Mouse (Mus musculus): ENCODE measurements around the gene Gm45062.

The Gm45062 gene

DNA sequence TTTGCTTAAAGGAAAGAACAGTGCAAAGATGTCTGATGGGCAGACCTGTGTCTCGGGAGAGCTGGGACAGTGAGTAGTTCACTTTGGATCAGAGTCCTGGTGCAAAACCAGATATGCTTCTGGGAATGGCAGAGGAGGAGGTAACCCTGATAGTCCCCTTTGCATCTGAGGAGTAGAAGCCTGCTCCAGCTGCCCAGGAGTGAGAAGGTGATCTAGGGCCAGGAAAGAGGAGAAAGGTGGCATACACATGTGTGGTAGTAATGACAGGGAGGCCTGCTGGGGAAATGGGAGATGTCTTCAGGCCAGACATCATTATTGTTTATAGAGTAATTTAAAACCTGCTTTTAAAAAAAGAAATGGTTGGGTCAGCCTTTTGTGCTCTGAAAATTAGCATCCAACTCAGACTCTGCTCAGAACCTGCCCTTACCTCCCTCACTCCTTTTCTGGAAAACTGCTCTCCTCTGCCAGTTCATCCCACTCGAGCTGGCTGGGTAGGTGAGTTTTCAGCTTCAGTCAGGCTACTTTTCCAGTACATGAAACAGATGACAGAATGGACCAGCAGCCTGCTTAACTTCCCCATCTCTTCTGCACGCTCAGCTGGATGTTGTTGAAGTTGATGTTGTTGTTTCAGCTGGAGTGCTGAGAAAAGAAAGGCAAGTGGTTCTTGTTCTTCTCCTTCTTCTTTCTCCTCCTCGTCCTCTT is 160.4 kb downstream of the Gm45062 start:
- no peak for DNase-seq (ENCODE audit: low read depth)

DNA sequence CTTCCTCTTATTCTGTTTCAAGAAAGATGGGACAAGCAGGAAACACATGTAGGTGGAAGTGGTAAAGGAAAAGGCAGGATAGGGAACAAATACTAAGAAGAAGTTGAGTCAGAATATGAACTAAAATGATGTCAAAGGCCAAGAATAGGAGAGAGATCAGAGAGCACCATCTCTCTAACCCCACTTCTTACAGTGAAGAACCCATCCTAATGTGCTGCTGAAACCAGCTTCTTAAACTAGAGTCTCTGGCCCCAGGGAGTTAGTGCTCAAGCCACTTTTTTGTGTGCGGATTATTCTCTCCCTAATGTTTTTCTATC is 160.9 kb downstream of the Gm45062 start:
- DNase-seq (ENCODE audit: low read depth), result no peak

DNA sequence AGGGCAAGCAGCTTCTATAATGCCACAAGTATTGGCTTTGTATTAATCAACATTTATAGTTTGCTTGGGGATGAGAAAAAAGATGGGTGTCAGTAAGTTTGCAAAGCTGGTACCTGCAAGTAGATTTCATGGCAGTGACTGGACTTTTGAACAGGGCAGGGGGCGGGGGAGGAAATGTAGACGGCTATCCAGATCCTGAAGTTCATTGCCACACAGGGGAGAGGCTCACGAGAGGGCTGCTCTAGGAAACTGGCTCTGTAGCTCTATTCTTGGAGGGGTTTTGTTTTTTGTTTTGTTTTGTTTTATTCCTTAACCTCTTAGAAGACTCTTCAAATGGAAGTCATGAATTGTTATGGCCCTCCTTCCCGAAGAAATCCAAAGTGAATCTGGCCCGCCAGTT is 162.2 kb downstream of the Gm45062 start:
- DNase-seq (ENCODE audit: low read depth), result no peak

DNA sequence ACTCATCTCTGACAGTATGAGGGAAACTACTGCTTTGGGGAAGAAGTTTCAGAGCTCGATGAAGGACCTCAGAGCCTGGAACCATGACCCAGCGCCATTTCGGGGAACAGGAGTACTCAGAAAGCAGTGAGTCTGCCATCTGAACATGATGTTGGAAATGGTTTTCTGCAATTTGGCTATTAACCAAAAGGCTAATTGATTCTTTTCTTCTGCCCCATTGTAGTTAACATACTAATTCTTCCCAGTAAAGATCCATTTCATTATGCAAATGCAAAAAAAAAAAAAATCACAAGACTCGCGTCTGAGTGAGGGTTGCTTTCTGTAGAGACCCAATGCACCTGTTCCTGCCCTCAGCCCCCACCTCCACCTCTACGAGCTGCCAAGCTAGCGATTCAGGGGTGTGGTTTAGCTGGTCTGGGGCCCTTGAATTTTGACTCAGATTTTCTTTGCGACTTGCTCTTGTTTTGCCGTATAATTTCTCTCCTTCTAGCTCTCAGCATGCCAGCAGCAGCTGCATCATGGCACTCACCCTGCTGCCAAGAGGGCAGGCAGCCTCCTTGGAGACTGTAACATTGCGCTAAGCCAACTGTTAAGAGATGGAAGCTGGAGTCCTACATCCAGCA is 162.8 kb downstream of the Gm45062 start:
- no peak for DNase-seq (ENCODE audit: low read depth)

DNA sequence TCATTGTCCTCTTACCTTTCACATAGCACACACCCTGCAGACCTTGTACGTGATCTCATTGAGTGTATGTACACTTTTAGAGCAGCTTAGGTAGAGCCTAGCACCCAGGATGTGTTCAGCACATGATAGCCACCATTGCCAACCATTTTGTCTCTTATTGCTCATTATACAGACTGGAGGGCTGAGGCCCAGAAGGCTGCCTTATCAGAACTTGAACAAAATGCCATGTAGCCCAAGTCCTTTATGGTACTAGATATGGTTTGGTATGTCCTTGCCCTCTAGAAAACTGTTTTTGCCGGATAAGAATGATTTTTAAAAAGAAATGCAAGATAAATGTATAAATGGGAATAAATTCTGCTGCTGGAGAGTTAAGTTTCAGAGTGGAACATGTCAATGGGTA is 163.9 kb downstream of the Gm45062 start:
- no peak for DNase-seq (ENCODE audit: low read depth)

DNA sequence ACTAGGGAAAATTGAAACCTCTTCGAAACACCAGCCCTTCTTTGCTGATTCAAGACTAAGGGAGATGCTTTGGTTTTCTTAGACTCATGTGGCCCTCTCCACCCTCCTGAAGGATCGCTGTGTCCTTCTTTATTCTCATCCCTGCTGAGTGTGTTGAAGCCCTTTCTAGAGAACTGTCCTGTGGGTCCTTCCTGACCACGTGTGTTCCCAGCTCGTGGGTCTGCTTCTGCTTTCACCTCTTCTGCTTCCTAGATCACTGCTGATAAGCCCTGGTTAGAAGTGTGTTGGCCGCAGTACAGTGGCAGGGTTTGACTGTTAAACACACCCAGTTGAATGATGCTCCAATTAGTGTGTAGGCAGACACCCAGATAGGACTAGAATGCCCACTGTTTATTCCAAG is 168.4 kb downstream of the Gm45062 start:
- DNase-seq (ENCODE audit: low read depth), result no peak

DNA sequence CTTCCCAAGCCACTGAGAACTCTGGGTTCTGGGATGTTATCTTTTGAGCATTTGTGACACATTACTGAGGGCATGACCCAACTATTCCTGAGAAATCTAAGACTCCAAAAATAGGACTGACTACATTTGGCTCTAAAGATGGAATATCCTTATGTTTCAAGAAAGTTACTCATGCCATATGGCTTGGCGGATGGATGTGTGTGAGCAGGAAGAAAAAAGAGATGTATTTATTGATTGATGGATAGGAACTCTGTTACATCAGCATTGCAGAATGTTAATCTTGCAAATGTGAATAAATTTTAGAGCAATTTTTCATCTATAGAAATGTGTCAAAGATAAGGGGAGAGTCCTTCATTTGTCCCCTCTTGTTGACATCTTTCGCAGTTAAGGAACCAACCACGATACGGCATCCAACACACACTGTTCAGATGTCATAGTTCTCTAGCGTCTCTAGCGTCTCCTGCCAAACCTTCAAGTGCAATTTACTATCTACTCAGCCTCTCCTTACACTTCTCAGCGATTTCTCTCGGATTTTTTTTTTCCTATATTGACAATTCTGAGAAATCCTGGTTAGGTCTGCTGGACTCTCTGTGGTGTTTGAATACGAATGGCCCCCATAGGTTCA is 171.5 kb downstream of the Gm45062 start:
- no peak for DNase-seq (ENCODE audit: low read depth)

DNA sequence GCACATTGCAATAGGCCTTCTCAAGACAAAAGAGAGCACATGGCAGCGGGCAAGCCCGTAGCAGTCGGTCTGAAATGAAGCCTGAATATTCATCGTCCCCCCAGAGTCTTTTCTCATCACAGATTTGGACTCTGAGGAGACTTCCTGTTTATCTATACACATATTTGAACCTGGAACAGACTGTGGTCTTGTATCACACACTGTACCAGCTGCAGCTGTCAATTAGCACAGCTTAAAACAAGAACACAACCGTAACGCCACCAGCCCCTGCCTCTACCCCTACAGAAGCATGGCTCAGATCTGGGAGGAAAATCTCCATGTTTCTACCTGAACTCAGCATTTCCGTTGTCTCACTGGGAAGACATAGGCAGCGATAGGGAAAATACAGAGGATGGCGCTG is 173.9 kb downstream of the Gm45062 start:
- no peak for DNase-seq (ENCODE audit: low read depth)

DNA sequence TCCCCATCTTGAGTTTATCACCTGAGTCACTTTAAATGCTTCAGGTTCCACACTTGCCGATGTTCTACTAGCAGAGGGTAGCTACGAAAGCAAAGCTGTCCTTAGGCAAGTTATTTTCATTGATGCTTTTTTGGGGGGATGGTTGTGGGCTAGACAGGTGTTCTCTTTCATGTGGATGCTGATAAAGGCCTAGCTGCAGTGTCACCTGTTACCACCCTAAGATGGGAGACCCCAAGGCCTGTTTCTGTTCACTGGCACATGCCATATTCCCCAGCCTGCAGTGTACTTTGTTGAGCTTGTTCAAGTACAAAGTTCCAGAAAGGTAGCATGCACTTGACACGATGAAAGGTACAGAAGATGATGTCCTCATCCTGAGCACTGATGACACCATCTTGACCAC is 178.7 kb downstream of the Gm45062 start:
- no peak for DNase-seq (ENCODE audit: low read depth)

DNA sequence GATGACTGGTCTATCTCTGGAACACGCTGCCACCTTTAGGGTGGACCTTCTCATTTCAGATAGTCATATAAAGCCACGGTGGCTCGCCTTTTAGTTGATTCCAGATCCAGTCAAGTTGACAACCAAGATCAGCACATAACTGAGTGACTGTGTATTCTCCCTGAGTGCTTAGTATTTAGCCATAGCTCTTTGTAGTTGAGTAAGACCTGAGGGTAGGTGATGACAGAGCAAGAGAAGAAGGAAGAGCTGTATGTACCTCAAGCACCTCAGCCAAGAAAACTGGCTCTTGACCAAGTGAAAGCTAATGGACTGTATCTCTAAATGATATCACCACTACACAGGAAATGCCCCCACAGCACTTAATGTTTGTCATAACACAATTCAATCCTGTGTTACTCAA is 182.6 kb downstream of the Gm45062 start:
- DNase-seq (ENCODE audit: low read depth), result no peak

DNA sequence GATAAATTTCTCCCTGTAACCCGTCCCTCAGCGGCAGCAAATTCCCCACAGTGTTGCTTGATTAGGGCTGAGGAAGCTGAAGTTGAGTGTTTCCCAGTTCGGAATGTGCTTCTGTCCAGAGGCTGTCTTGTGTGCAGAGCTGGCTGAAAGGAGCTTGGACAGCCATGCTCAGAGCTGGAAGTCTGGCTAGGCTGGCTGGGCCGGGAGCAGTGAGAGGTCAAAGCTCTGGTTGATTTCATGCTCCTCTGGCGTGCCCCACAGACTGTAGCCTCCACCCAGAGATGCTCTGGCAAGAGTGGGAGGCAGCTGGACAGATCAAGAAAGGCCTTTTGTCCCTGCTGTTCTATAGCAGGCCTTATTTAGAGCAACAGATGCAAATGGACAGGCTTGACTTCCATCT is 187.5 kb downstream of the Gm45062 start:
- DNase-seq (ENCODE audit: low read depth), result no peak

DNA sequence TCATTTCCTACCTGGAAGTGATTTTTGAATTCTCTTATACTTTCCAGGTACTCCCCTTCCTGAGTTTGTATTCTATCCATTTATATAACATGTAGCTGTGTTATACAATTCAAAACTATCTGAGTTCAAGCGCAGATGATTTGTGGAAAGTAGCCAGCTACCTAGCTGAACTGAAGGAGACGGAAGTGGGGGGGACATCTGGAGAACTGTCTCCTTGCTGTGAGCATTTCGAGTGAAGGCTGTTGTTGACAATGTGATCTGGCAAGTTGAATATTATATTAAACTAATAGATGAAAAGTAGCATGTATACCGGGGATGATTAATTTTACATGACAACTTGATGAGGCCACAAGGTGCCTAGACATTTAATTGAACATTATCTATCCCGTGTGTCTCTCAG is 196.3 kb downstream of the Gm45062 start:
- no peak for DNase-seq (ENCODE audit: low read depth)

DNA sequence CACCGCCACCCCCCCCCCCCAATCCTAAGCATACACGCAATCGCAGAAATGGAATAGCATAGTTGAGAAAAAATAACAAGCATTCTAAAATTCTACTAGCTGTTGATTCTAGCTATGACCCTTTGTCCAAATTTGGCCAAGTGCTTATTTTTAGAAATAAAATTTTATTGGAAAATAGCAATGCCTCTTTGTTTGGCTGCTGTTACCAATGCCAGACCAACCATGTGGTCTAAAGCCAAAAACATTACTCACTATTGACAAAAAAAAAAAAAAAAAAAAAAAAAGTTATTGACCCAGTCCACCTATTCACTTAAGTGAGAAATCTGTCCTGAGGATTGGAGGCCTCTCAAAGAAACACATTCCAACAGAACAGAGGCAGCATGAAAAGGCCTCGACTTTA is 199.3 kb downstream of the Gm45062 start:
- DNase-seq (ENCODE audit: low read depth), result no peak

DNA sequence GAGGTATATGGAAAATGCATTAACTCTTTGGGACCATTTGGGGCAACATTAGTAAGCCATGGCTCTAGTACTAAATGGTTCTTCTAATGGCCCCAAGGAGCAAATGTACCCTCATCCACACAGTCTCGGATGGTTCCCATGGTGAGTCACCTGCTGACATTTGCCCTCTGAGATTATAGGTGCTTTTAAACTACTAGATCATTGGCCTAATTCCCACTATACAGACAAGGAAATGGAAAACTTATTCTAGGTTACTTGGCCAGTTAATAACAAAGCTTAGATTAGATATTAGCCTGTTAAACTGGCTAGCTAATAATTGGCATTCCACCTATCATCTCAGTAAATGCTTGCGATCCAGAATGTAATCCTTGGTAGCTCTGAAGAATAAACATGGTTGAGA is 203.2 kb downstream of the Gm45062 start:
- DNase-seq (ENCODE audit: low read depth), result no peak

DNA sequence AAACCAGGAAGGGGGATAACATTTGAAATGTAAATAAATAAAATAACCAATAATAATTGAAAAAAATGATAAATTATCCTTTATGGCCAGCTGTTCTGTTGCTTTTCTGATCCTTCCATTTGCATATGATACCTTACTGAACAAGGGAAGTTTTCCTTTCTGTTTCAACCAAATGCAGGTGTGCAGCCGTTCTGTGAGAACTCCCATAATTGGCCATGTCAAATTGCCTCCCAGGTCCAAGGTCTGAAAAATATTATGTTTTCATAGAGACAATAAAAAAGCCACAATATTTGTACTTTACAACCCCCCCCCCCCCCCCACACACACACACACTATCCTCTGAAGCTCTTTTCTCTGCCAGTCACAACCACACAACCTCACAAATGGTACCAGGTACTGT is 206.1 kb downstream of the Gm45062 start:
- no peak for DNase-seq (ENCODE audit: low read depth)

DNA sequence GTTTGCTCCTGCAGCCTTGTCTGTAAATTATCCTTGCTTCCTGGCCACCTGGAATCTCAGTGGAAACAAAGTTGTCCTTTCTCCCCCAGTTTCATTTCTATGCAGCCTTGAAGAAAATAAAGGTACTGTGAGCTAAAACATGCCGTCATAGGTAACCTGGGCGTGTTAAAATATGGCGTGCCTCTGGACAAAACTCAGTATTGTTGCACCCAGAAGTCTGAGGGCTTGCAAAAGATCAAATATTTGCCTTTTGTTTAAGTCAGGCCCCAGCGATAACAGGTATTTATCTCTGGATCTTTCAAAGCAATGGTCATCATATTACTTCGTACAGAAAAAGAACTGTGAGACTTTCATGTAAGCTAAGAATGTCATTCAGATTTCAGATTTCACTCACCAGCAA is 206.7 kb downstream of the Gm45062 start:
- DNase-seq (ENCODE audit: low read depth), result no peak

DNA sequence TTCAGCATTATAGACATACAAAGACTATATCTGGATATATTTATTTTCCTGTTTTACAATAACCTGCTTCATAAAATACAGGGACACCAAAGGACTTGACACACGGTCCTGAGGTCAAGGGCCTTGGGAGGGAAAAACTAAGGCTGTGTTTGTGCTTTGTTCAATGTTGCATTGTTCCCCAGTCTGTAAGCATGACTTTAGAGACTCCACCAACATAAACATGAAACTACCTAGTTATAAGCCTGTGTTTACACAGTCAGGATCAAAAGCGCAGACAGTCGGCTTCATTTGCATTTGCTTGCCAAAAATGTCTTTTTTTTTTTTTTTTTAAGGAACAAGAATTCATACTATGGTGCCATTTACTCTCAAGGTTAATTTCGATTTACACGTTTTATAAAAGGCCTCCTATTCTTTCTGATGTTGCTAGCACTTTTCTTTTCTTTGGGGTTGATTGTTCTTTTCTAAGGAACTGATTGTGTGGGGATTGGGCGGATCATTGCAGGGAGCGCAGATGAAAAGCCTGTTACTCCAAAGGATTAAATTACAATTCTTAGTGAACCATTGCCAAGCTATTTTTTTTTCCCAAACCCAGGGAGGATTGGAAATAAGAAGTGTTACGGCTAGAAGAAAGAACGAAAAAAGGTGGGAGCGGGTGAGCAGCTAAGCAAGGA is 208.6 kb downstream of the Gm45062 start:
- DNase-seq (ENCODE audit: low read depth), result no peak

DNA sequence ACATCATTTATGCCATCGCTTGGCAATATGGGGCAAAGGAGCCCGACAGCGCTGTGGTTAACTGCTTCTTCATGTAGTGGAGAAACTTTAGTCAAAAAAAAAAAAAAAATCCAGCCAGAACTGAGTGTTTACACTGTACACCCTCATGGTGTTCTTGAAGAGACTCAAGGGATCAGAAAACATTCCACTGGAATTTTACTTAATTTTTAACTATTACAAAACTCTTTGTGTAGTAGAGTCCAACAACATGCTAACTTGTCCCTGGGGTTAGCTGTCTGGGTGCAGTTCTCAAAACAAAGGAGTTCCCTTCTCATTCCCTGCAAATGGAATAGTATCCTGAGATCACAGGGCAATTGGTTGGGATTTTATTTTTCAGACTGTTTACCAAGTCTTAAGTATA is 210.7 kb downstream of the Gm45062 start:
- DNase-seq (ENCODE audit: low read depth), result no peak

DNA sequence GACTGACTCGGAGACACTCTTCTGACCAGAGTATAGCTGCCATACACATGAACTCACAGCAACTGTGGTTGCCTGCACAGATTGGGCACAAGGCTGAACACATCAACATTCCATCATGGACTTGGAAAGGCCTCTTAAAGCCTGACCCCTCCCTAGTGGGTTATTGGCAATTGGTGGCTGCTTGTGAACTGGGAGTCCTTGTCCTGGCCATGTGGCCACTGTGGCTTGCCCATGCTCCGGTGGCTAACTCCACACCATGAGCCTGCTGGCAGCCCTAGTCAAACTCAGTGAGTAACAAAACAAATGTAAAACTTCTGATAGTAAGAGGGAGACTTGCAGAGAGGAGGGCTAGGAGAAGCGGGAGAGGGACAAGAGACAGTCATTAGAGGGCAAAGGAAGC is 212.9 kb downstream of the Gm45062 start:
- DNase-seq (ENCODE audit: low read depth), result no peak

DNA sequence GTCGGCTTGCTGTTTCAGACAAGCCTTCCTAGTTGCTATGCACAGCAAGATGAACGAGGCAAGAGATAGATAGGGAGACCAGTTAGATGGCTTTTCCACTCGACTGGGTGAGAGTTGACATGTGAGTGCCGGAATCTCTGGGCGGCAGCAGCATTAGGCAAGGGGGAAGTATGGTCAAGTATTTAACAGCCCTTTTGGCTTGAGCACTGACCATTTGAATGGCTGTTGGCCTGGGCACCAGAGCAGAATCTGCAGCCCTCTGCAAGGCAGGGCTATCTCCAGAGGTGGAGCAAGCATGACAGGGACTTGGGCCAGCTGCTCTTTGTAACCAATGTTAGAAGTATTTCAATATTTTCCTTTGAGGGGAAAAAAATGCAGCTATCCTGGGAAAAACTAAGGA is 213.7 kb downstream of the Gm45062 start:
- no peak for DNase-seq (ENCODE audit: low read depth)

DNA sequence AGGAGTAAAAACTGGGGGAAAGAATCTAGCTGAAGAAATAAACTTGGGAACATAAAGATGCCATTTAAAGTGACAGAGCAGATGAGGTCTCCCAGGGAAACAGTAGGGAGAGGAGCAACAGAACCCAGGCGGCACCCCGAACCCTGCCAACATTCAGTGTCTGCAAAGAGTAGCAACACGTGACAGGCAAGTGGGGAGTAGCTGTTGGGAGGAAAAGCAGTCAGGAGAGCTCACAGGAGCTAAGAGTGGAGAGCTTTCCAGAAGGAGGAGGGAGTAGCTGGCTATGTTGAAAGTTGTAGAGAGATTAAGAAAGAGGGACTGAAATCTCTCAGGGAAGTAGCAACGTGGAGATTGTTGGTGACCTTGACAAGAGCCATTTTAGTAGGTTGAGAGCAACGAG is 214.2 kb downstream of the Gm45062 start:
- DNase-seq (ENCODE audit: low read depth), result no peak

DNA sequence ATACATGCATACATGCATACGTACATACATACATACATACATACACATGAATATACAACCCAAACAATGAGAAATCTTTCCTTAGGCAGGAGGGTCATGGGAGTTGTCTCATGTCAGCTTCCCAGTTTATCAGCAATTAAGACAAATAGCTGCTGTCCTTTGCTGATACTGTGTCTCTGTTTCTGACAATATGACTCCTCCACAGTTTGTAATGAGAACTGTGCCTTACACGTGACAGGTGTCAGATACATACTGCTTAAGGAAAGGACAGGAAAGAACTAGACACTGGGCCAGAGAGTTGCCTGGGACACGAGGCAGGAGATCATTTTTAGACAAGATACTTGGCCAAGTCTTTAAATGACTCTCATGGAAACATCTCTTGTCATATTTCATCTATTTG is 215.1 kb downstream of the Gm45062 start:
- DNase-seq (ENCODE audit: low read depth), result no peak

DNA sequence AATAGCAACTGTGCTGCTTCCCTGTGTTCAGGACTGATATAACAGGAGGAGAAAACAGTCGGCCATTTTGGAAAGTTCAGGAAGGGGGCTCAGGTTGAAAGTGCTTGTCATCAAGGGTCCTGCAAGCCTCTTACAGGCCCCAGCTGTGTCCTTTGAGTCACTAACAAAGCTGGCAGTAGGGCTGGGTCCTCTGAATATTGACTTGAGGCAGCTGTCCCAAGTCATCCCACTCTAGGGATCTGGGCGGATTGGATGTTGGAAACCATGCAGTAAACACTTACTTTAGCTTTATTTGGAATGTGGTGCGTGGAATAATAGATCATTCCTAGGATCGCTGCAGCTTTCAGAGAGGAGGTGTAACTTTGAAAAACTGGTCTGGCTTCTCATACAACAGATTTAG is 215.6 kb downstream of the Gm45062 start:
- no peak for DNase-seq (ENCODE audit: low read depth)
